Mouse (Mus musculus): ENCODE data around the gene Fam163a.

- no peak for TF ChIP-seq CTCF (IDR thresholded peaks at IDR 0.05; ENCODE audit: low read depth, low read length)
- TF ChIP-seq POLR2A (IDR thresholded peaks at IDR 0.05; ENCODE audit: extremely low read depth, insufficient read depth, low read length): no peak
Observed at GRCm38 (mm10) chr1:156033921-156034320, 170.9 kb downstream of the Fam163a start.
